Mouse (Mus musculus) liver, adult 2 months (tissue): ENCODE results near the gene Kctd7.

ENCODE experiments used
- CTCF ChIP-seq: fragments of 200-500 bp; IDR thresholded peaks from 2 replicates; pipeline ENCODE4 v1.5.1; 2011; ENCODE audit warnings: low read depth, low read length, control low read depth
- POLR2A ChIP-seq: fragments of 200-500 bp; IDR thresholded peaks from 2 replicates; pipeline ENCODE4 v1.6.1; 2011; ENCODE audit warnings: low read length, control low read depth; ENCODE audit not compliant: insufficient read depth; ENCODE audit errors: extremely low read depth

DNA sequence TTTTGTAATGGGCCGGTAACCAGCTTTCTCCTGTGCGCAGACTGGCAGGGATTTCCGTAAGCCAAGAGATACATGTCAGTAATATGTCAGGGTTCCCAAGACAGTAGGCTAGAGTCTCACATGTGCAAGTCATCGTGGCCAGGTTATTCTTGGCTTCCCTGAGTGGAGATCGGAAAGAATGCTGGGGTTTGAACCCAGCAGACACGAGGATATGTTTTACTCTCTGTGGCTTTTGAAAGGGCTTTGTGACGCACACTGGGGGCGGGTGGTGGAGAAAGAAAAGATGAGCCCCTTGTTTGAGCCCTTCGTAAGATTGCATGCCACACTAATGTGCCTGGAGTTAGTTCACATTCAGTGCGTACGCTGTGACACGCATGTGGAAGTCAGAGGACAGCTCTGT, 28.5 kb upstream of the Kctd7 start:
- TF ChIP-seq POLR2A (no peak), CTCF (no peak)
